Mouse (Mus musculus): ENCODE data around the gene Rpgr. TPM values are rescaled to one million over a fixed set of nuclear protein-coding genes. Genes with fewer than 3 reads are reported as not detected.

Rpgr gene
- total and polyA plus RNA-seq, 3 experiments = not detected

DNA sequence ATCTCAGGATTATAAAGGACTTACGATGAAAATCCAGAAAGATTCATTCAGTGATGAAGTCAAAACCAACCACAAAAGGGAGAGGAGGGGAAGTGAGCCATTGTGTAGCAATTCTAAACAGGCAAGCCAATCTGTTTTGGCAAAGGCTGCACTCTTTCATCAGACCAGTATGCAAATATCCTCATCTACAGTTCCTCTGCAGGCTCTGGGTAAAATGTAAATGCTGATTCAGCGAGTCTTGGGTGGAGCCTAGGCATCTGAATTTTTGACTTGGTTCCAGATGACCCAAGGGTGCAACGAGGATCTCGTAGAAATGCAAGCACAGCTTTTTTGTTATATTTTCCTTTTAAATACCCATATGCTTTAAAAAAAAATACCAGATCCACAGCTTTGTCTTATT lies 108.2 kb downstream of the Rpgr start:
- DNase-seq (ENCODE audit: low read depth, low spot score) = no peak
- Histone ChIP-seq H3K36me3 (ENCODE audit: control insufficient read depth in 1 of 2, insufficient read depth in 2 of 2, low read length in 2 of 2) (no peaks in the 10 kb centered on the region), H3K27me3 (ENCODE audit: control insufficient read depth in 1 of 2, insufficient read depth in 2 of 2, low read length in 2 of 2) (no peaks in the 10 kb centered on the region)

DNA sequence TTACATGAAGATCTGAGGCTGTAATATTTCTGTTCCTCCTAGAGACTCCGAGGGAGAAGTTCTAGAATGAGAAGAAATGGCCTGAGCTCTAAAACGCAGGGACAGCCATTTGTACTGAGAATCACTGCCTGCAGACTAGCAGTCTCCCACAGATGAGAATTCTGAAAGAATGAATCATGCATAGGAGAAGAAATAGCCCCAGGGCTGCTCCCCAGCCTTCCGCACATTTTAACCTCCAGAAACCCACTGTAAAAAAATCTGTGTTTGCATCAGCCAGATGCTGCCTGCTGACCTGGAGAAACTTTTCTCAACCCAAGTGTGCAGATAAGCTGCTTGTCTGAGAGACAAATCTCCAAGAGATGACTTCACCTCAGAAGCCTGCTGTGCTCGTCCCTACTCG lies 111.2 kb downstream of the Rpgr start:
- no peak for TF ChIP-seq USF1 (IDR thresholded peaks at IDR 0.05; ENCODE audit: low read depth, low read length)
- TF ChIP-seq MAFK (IDR thresholded peaks at IDR 0.05; ENCODE audit: borderline replicate concordance, low read depth, low read length) = no peak
- DNase-seq (ENCODE audit: low read depth, low spot score) = no peak
- Histone ChIP-seq H3K27ac (ENCODE audit: control insufficient read depth, low read depth, low read length) (no peak overlapping the region), H3K9me3 (replicated peaks; ENCODE audit: insufficient read depth, low read length) (no peaks in the 10 kb centered on the region), H3K79me2 (ENCODE audit: control insufficient read depth, insufficient read depth, low read length, poor library complexity) (no peaks in the 10 kb centered on the region), H3K9ac (ENCODE audit: control insufficient read depth, low read depth, low read length, poor library complexity, severe bottlenecking) (no peak overlapping the region), H3K36me3 (ENCODE audit: control insufficient read depth in 1 of 2, insufficient read depth in 2 of 2, low read length in 2 of 2) (no peaks in the 10 kb centered on the region), H3K27me3 (ENCODE audit: control insufficient read depth in 1 of 2, insufficient read depth in 2 of 2, low read length in 2 of 2) (no peaks in the 10 kb centered on the region), H3K4me3 (ENCODE audit: control insufficient read depth in 1 of 2, insufficient read depth in 1 of 2, low read depth in 2 of 2, low read length in 2 of 2) (no peak overlapping the region), H3K4me1 (ENCODE audit: control insufficient read depth in 1 of 2, insufficient read depth in 2 of 2, low read length in 2 of 2) (no peaks in the 10 kb centered on the region)

More for the DNA sequence above, 108.2 kb downstream of the Rpgr start:
- no peak for TF ChIP-seq E2F4 (IDR thresholded peaks at IDR 0.05; ENCODE audit: borderline replicate concordance, low read depth, low read length)
- TF ChIP-seq MAFK (IDR thresholded peaks at IDR 0.05; ENCODE audit: borderline replicate concordance, low read depth, low read length) = no peak
- no peak for TF ChIP-seq HCFC1 (IDR thresholded peaks at IDR 0.05; ENCODE audit: low read depth, low read length)
- TF ChIP-seq ZKSCAN1 (IDR thresholded peaks at IDR 0.05; ENCODE audit: low read depth, low read length) = no peak
- TF ChIP-seq SIN3A (IDR thresholded peaks at IDR 0.05; ENCODE audit: low read length) = no peak
- TF ChIP-seq KAT2A (conservative IDR thresholded peaks at IDR 0.05; ENCODE audit: low read depth, low read length) = no peak
- no peak for TF ChIP-seq ZNF384 (IDR thresholded peaks at IDR 0.05; ENCODE audit: low read depth, low read length)
- TF ChIP-seq USF1 (IDR thresholded peaks at IDR 0.05; ENCODE audit: low read depth, low read length) = no peak
- no peak for TF ChIP-seq TBP (IDR thresholded peaks at IDR 0.05; ENCODE audit: low read depth, low read length)
- no peak for TF ChIP-seq TCF12 (IDR thresholded peaks at IDR 0.05; ENCODE audit: low read depth, low read length)
- TF ChIP-seq ZC3H11A (IDR thresholded peaks at IDR 0.05; ENCODE audit: low read depth, low read length) = no peak
- TF ChIP-seq MYB (IDR thresholded peaks at IDR 0.05; ENCODE audit: low read depth, low read length) = no peak
- TF ChIP-seq ETS1 (IDR thresholded peaks at IDR 0.05; ENCODE audit: low read depth, low read length) = no peak
- Histone ChIP-seq H3K27ac (ENCODE audit: control insufficient read depth, low read depth, low read length) (no peak overlapping the region), H3K9ac (ENCODE audit: control insufficient read depth, low read depth, low read length, poor library complexity, severe bottlenecking) (no peak overlapping the region), H3K4me3 (ENCODE audit: control insufficient read depth in 1 of 2, insufficient read depth in 1 of 2, low read depth in 2 of 2, low read length in 2 of 2) (no peak overlapping the region), H3K9me3 (replicated peaks; ENCODE audit: insufficient read depth, low read length) (no peaks in the 10 kb centered on the region), H3K4me1 (ENCODE audit: control insufficient read depth in 1 of 2, insufficient read depth in 2 of 2, low read length in 2 of 2) (no peaks in the 10 kb centered on the region), H3K79me2 (ENCODE audit: control insufficient read depth, insufficient read depth, low read length, poor library complexity) (no peaks in the 10 kb centered on the region)

DNA sequence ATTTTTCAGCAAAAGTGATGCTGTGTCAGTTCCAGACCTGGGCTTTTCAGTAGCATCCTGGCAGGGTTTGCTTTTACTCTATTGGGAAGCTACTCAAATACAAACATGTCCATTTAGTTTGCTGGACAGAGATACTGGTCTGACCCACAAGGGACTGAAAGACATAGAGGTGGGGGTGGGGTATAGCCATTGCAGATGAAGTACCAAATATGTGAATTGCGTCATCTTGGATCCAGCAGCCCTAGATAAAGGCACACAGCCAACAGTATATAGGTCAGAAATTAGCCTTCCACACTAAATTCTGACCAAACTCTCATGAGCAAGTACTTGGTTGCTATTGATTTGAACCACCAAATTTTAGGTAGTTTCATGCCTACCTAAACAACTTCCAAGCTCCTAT lies 114.0 kb downstream of the Rpgr start:
- Histone ChIP-seq H3K4me1 (ENCODE audit: control insufficient read depth in 1 of 2, insufficient read depth in 2 of 2, low read length in 2 of 2) (no peaks in the 10 kb centered on the region), H3K9ac (ENCODE audit: control insufficient read depth, low read depth, low read length, poor library complexity, severe bottlenecking) (no peak overlapping the region), H3K4me3 (ENCODE audit: control insufficient read depth in 1 of 2, insufficient read depth in 1 of 2, low read depth in 2 of 2, low read length in 2 of 2) (no peak overlapping the region), H3K27me3 (ENCODE audit: control insufficient read depth in 1 of 2, insufficient read depth in 2 of 2, low read length in 2 of 2) (no peaks in the 10 kb centered on the region), H3K79me2 (ENCODE audit: control insufficient read depth, insufficient read depth, low read length, poor library complexity) (no peaks in the 10 kb centered on the region), H3K9me3 (replicated peaks; ENCODE audit: insufficient read depth, low read length) (no peaks in the 10 kb centered on the region), H3K27ac (ENCODE audit: control insufficient read depth, low read depth, low read length) (no peak overlapping the region), H3K36me3 (ENCODE audit: control insufficient read depth in 1 of 2, insufficient read depth in 2 of 2, low read length in 2 of 2) (no peaks in the 10 kb centered on the region)
- TF ChIP-seq USF1 (IDR thresholded peaks at IDR 0.05; ENCODE audit: low read depth, low read length) (no peak), GABPA (IDR thresholded peaks at IDR 0.05; ENCODE audit: low read depth, low read length) (no peak), SIN3A (IDR thresholded peaks at IDR 0.05; ENCODE audit: low read length) (no peak), SMC3 (IDR thresholded peaks at IDR 0.05; ENCODE audit: low read depth, low read length) (no peak), MYC (IDR thresholded peaks at IDR 0.05; ENCODE audit: low read depth, low read length) (no peak), POLR2AphosphoS2 (IDR thresholded peaks at IDR 0.05; ENCODE audit: low read length) (no peak)
- DNase-seq (ENCODE audit: low read depth, low spot score) = no peak

All from MEL (cell line).